Mouse (Mus musculus) stomach, embryonic 14.5 days (tissue): Measurements from ENCODE around the gene Gm28308. TPM values are rescaled to one million over a fixed set of nuclear protein-coding genes. Genes with fewer than 3 reads are reported as not detected.

Experiments used
- ATAC-seq: fragments of 200-750 bp; cut with Nextera tagmentation; 2 replicates; pipeline ENCODE4 v1.8.0; 2017; ENCODE audit warnings: low read depth, moderate TSS enrichment; ENCODE audit not compliant: insufficient number of reproducible peaks, insufficient read depth, low FRiP score
- H3K27ac ChIP-seq: fragments of 300-500 bp; sonication (generic); 2 replicates; pipeline ENCODE4 v1.5.1; 2014; ENCODE audit warnings: mild to moderate bottlenecking, low read length, moderate library complexity, mixed read lengths
- H3K27me3 ChIP-seq: fragments of 300-500 bp; sonication (generic); 2 replicates; pipeline ENCODE4 v1.6.1; 2014; ENCODE audit warnings: low read length, control low read depth, mixed read lengths; ENCODE audit not compliant: control insufficient read depth, insufficient read depth
- H3K36me3 ChIP-seq: fragments of 300-500 bp; sonication (generic); 2 replicates; pipeline ENCODE4 v1.6.1; 2014; ENCODE audit warnings: mild to moderate bottlenecking, control low read depth, low read length, moderate library complexity, mixed read lengths; ENCODE audit not compliant: control insufficient read depth, insufficient read depth
- H3K4me1 ChIP-seq: fragments of 300-500 bp; sonication (generic); 2 replicates; pipeline ENCODE4 v1.6.1; 2014; ENCODE audit warnings: low read length, control low read depth, mixed read lengths; ENCODE audit not compliant: control insufficient read depth, insufficient read depth
- H3K4me2 ChIP-seq: fragments of 300-500 bp; sonication (generic); replicated peaks from 2 replicates; pipeline ENCODE4 v1.6.1; 2014; ENCODE audit warnings: low read depth, low read length, control low read depth
- H3K4me3 ChIP-seq: fragments of 300-500 bp; sonication (generic); 2 replicates; pipeline ENCODE4 v1.5.1; 2014; ENCODE audit warnings: low read depth, low read length, control low read depth
- H3K9ac ChIP-seq: fragments of 300-500 bp; sonication (generic); replicated peaks from 2 replicates; pipeline ENCODE4 v1.6.1; 2014; ENCODE audit warnings: low read depth, mild to moderate bottlenecking, control low read depth, low read length, moderate library complexity, mixed read lengths
- H3K9me3 ChIP-seq: fragments of 300-500 bp; sonication (generic); 2 replicates; pipeline ENCODE4 v1.6.1; 2016; ENCODE audit warnings: low read depth, low read length, control low read depth; ENCODE audit not compliant: control insufficient read depth
- WGBS: fragments of 180-500 bp; shearing (Covaris S2); extraction: QIAGEN DNeasy Blood & Tissue Kit; methylation state at CpG from one replicate; pipeline ENCODE4 v1.1.7; 2014; 5-methylcytosine and 5-hydroxymethylcytosine counted together
- polyA plus RNA-seq: library from polyadenylated mRNA; unstranded; fragments of >200 nt; fragmentation: Nextera tagmentation; extraction: Ambion mirVana; gene quantifications from 2 replicates; pipeline ENCODE4 v1.2.1, GENCODE M21; 2014

Gene Gm28308
- polyA plus RNA-seq, 1 experiment from 2014 or later = not detected

DNA sequence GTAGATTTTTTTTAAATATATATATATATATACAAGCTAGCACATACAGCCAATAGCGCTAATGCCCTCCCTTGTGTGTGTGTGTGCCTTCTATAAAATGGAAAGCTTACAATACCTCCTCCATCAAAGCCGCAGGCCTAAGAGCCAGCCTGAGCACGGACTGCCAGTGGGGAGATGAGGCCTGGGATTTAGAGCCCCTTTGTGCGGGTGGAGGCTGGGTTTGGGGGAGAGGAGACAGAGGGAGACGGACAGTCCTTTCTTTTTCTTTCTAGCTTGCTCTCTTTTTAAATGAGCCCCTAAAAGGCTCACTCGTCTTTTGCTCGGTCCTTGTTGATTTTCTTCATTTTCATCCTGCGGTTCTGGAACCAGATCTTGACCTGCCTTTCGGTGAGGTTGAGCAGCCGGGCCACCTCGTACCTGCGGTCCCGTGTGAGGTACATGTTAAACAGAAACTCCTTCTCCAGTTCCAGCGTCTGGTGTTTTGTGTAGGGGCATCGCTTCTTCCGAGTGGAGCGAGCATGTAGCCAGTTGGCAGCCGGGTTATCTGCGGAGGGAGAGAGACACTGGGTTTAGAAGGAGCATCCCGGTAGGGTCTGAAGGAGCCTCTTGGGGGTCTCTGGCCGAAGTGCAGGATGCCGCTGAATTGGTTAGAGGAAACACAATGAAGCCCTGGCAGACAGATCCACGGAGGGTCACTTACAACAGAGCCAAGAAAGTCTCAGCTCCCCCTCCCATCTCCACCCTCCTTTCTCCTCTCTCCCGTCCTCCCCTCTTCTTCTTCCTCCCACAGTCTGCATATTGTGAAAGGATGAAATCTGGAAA, 11.0 kb upstream of the Gm28308 start:
- Histone ChIP-seq H3K9me3 (no peaks in the 10 kb centered on the region), H3K27me3 (peaks cover 60% of the 10 kb centered on the region), H3K9ac (no peak overlapping the region; the same call in 1 of the 2 replicates), H3K4me2 (peak overlapping the region; percentile 21; the same call in 1 of the 2 replicates), H3K36me3 (no peaks in the 10 kb centered on the region), H3K4me3 (peak overlapping the region; percentile 17; the same call in 1 of the 2 replicates), H3K4me1 (no peaks in the 10 kb centered on the region), H3K27ac (no peak overlapping the region)
- 7% methylated on average over 24 of the region's 24 CpGs for WGBS
- ATAC-seq = no peak

DNA sequence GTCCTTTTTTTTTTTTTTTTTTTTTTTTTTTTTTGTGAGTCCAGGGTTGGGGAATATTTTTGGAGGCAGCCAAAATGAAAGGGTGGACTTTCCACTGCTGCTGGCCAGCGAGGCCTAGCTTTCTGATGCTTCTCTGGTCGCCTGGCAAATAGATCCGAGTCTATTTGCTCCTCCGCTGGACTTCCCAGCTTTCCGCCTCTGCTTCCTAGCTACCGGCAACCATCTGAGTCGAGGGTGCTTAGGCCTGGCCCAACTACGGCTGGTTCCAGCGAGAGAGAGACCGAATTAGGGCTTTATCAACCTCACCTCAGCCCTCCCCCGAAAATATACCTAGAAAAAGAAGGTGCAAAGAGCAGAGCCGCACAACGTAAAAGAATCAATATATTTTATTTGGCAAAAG, 9.6 kb upstream of the Gm28308 start:
- peaks cover 71% of the 10 kb centered on the region for H3K27me3 ChIP-seq
- no peak overlapping the region; the same call in 1 of the 2 replicates for H3K4me3 ChIP-seq
- no peak overlapping the region; the same call in 1 of the 2 replicates for H3K27ac ChIP-seq
- no peak overlapping the region for H3K9ac ChIP-seq
- H3K36me3 ChIP-seq = no peaks in the 10 kb centered on the region
- WGBS = 34% methylated on average over 13 of the region's 13 CpGs
- peak overlapping the region; percentile 77; the same call in 1 of the 2 replicates for H3K4me2 ChIP-seq
- H3K9me3 ChIP-seq = no peaks in the 10 kb centered on the region
- ATAC-seq = no peak
- H3K4me1 ChIP-seq = 0 out of 2 replicates have a peak, but pooled peaks cover under 1% of the 10 kb centered on the region

DNA sequence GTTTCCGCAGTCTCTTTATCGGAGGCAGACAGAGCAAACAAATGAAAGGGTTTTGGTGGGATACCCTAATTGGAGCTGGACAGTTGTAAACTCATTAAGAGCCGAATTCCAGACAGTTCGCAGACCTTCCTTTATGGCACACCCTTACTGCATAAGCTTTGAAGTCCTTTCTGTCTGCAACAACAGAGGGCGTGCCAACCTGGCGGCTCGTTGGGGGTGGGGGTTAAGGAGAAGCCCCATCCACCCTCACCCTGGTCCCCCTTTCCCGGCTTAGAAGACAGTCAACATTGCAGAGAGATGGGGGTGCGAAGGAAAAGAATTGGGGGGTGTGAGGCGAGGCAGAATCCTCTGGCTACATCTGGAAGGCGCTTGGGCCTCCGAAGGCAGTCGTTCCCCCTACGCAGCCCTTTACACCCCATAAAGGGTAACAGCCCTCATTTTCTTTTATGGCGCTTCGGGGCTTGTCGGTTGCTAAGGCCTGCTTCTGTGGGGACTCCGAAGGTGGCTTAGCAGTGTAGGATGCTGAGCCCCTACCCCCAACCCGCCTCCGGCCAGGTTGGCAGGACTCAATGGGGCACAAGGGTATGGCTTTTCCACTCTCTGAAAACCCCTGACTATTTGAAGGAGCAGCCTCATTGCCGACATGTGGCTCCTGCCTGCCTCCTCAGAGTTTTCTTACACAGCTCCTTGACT, 9.0 kb upstream of the Gm28308 start:
- no peak for ATAC-seq
- Histone ChIP-seq H3K9ac (no peak overlapping the region), H3K4me3 (peak overlapping the region; percentile 49), H3K27me3 (peaks cover 69% of the 10 kb centered on the region), H3K27ac (peak overlapping the region; percentile 11; the same call in 1 of the 2 replicates), H3K4me1 (0 out of 2 replicates have a peak, but pooled peaks cover 4% of the 10 kb centered on the region), H3K4me2 (peak overlapping the region; percentile 77), H3K9me3 (no peaks in the 10 kb centered on the region), H3K36me3 (no peaks in the 10 kb centered on the region)
- WGBS = 12% methylated on average over 21 of the region's 21 CpGs

DNA sequence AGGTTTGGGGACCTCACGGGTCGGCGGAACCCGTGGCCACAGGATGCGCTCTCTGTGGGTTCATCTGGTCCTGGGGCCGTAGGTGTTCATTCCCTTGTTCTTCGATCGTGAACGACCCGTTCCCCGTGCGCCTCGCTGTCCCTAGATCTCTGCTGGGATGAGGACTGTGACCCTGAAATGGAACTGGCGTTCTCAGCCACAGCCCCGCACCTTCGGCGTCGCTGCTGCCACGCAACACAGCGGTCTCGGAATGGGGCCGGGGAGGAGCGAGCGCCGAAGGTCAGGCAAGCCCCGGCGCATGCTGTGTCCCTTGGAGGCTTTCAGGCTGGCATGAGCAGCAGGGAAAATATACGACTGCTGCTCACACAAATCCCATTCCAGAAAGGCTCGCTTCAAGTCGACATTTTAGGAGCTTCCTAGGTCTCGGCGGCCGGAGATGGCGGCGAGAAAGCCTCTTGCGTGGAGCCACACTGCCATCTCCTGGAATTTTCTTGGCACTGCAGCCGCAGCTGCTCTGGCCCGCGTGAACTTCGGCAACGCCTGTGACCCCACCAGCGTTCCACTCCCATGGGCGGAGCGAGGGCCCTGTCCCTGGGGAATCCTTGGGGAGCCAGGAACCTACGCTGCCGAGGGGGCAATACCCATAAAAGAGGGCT, 8.3 kb upstream of the Gm28308 start, which contains the start of gene Hoxa7:
Gene Hoxa7 (minus strand): TSS at position 518 of the 656 bp plus-strand sequence.
- 0 out of 2 replicates have a peak, but pooled peaks cover 4% of the 10 kb centered on the region for H3K4me1 ChIP-seq
- H3K27me3 ChIP-seq = peaks cover 65% of the 10 kb centered on the region
- WGBS = 1% methylated on average over 46 of the region's 46 CpGs
- H3K27ac ChIP-seq = peak within 1 kb of the TSS; percentile 75; the same call in 1 of the 2 replicates
- peak within 1 kb of the TSS; percentile 49 for H3K4me3 ChIP-seq
- 0 out of 2 replicates have a peak, but pooled peaks have one; percentile 42 for ATAC-seq
- H3K36me3 ChIP-seq = no peaks in the 10 kb centered on the region
- H3K4me2 ChIP-seq = peak within 1 kb of the TSS; percentile 77
- H3K9me3 ChIP-seq = no peaks in the 10 kb centered on the region
- H3K9ac ChIP-seq = peak within 1 kb of the TSS; percentile 39; the same call in 1 of the 2 replicates

DNA sequence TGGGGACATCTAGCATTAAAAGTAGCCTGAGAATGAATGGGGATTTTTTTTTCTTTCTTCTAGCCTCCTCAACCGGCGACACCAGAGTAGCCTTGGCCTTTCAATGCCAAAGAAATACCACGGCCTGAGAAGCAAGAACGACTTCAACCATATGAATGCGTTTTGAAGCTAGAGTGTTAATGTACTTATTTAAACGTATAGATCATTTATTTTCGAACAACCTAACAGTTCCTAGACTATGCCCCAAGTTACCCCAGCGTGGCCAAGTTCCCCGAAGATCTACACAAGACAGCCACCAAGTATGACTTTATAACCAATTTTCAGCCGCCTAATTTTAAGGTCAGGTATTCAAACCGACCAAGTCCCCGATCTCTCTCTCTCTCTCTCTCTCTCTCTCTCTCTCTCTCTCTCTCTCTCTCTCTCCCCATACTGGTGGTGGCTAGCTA, 7.7 kb upstream of the Gm28308 start:
- ATAC-seq = no peak
- 0 out of 2 replicates have a peak, but pooled peaks cover 4% of the 10 kb centered on the region for H3K4me1 ChIP-seq
- H3K27me3 ChIP-seq = peaks cover 60% of the 10 kb centered on the region
- 14% methylated on average over 12 of the region's 12 CpGs for WGBS
- H3K9me3 ChIP-seq = no peaks in the 10 kb centered on the region
- H3K4me3 ChIP-seq = peak overlapping the region; percentile 49
- peak overlapping the region; percentile 75; the same call in 1 of the 2 replicates for H3K27ac ChIP-seq
- no peak overlapping the region for H3K9ac ChIP-seq
- H3K4me2 ChIP-seq = peak overlapping the region; percentile 77
- H3K36me3 ChIP-seq = no peaks in the 10 kb centered on the region

DNA sequence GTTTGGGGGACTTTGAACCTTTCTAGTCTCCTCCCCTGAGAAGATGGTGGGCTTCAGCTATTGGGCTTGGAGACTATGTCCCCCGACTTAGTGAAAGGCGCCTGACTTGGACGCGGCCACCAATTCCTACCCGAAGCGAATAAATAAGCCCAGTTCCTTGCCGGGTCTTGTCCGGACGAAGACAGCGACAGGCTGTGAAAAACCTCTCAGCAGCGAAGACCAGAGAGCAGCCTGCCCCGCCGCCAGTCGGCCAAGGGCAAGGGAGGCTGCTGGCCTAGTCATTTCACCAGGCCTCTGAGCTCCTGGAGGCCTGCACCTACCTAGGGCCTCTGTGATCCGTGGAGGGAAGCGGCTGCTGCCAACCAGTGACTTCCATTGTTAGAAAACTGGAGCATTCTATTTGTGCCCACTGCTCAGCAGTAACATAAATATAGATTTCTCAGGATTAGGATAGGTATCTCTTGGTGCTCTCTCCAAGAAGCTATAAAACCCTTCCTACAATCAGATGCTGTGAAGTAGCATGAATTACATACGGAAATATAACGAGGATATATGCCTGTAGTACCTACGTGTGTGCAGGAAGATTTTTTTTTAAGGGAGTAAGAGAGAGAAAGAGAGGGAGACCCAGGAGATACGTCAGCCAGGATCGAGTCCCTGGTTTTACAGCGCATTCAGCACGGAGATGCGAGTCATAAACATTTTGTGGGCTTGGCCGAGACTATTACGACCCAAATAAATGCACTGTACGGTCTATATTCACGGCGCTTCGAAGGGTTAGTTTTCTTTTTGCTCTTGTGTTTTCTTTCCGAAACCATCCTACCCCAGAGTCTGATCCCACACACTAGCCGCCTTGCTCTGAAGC, 7.1 kb upstream of the Gm28308 start:
- Histone ChIP-seq H3K36me3 (no peaks in the 10 kb centered on the region), H3K4me2 (peak overlapping the region; percentile 22), H3K4me3 (peak overlapping the region; percentile 49; the same call in 1 of the 2 replicates), H3K9ac (no peak overlapping the region; the same call in 1 of the 2 replicates), H3K27ac (peak overlapping the region; percentile 35; the same call in 1 of the 2 replicates), H3K4me1 (0 out of 2 replicates have a peak, but pooled peaks cover 4% of the 10 kb centered on the region), H3K9me3 (no peaks in the 10 kb centered on the region), H3K27me3 (peaks cover 60% of the 10 kb centered on the region)
- WGBS = 25% methylated on average over 32 of the region's 32 CpGs
- no peak for ATAC-seq

DNA sequence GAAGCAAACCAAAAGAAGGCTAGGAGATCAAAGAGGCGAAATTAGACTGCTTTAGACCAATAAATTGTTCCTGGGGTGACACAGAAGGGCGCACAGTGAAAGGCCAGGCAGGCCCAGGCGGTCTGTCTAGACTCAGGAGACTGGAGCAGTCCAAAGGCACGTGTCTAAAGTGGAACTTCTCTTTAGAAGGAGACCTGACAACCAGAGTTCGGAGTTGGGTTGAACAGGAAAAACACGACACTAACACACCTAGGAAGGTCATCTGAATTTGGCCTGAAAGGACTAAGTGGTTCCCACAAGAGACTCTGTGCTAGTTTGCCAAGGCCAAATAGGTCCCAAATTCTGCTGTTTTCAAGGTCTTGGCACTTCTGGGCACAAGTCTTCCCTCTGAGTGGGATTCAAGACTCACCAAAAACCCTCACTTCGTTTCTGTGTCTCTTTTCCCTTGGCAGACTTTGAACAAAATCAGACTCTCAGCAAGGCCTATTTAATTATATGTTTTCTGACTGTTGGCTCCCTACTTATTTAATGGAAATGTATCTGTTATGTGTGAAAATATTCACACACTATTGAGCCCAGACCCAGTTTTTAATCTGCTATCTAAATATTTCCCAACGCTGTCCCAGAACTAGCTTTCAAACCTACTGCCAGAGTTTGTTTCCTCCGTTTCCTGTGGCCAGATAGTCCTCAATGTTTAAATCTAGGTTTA, 6.2 kb upstream of the Gm28308 start:
- H3K27ac ChIP-seq = peak overlapping the region; percentile 35; the same call in 1 of the 2 replicates
- 40% methylated on average over 9 of the region's 9 CpGs for WGBS

More for the DNA sequence above, 6.2 kb upstream of the Gm28308 start:
- H3K36me3 ChIP-seq = no peaks in the 10 kb centered on the region
- peak overlapping the region; percentile 22; the same call in 1 of the 2 replicates for H3K4me2 ChIP-seq
- ATAC-seq = no peak
- H3K27me3 ChIP-seq = peaks cover 63% of the 10 kb centered on the region
- H3K9ac ChIP-seq = no peak overlapping the region; the same call in 1 of the 2 replicates
- 0 out of 2 replicates have a peak, but pooled peaks cover 4% of the 10 kb centered on the region for H3K4me1 ChIP-seq
- H3K9me3 ChIP-seq = no peaks in the 10 kb centered on the region
- H3K4me3 ChIP-seq = no peak overlapping the region
